Mouse (Mus musculus): ENCODE results near the gene Lbhd2. TPM values are rescaled to one million over a fixed set of nuclear protein-coding genes. Genes with fewer than 3 reads are reported as not detected.

Gene Lbhd2
- total RNA-seq (2021): under 1 TPM in 1 of 2 experiments, not detected in 1; 0.59 TPM
- long read RNA-seq, experiment 1: 0 reads
- long read RNA-seq, experiment 2: 0 reads

DNA sequence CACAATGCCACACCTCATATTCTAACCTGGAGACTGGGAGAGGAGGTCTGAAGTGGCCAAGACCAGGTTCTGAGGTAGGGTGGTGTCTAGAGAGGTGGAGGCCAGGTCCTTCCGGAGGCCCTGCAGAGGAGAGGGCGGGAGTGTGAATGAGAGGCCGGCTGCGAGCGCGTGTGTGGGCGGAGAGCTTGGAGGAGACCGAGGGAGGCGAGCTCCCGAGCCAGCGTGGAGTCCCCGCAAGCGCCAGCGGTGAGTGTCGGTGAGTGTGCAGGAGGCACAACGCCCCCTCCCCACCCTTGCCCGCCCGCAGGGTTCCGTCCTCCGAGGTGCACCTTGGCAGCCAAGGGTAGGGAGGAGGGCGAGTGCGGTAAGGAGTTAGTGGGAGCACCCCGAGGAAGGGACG is at the start of gene Lbhd2:
Lbhd2 (plus strand) TSS at position 188 of the 400 bp plus-strand sequence.
- DNase-seq: no peak

DNA sequence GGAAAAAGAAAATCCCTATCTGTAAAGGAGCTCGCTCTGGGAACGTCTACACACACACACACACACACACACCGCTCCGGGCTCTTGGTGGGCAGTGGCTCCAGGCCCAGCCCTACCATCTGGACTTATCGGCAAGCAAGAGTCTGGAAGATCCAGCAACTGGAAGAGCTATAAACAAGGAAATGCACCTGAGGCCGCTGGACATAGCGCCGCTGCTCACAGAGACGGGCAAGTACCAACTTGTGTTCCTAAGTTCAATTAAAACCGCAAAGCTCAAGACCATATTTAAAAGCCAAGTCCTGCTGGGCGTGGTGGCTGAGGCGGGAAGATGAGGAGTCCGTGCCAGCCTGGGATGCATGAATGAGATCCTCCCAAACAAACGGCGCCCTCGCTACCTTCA is 45.9 kb upstream of the Lbhd2 start:
- DNase-seq: no peak

GRCm38 (mm10) chr12:111361319-111362098 is 45.1 kb upstream of the Lbhd2 start:
- no peak for DNase-seq

DNA sequence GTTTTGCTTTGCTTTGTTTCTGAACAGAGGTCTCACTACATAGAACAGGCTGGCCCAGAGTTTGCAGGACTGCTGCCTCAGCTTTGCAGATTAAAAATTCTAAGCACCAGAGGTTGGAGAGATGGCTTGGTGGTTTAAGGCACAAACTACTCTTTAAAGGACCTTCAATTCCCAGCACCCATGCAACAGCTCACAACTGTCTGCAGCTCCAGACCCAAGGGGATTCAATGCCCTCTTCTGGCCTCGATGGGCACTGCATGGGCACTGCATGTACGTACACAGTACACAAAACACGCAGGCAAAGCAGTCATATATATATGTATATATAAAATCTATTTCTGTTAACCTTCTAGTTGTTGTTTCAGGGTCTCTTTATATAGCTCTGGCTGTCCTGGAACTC is 42.4 kb upstream of the Lbhd2 start:
- DNase-seq: no peak

DNA sequence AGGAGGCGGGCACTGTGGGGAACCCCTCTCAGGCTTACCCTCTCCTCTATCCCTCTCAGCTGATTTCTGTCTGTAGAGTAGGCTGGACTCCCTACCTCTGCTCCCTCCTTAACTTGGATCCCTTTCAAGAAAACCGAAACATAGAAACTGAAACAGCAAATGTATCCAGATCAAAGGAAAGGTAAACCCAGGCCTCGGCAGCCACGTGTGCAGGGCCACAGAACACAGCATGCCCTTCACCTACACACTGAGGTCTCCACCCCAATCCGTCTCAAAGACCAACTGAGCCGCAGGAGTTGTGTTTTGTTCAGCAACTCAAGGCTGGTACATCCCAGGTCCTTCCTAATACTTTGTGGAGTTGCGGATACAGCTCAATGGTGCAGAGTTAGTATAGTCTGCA is 39.5 kb upstream of the Lbhd2 start:
- no peak for DNase-seq

- DNase-seq: no peak
Observed at GRCm38 (mm10) chr12:111370249-111370648, 36.4 kb upstream of the Lbhd2 start.

GRCm38 (mm10) chr12:111371905-111372304 is 34.7 kb upstream of the Lbhd2 start:
- DNase-seq: no peak

GRCm38 (mm10) chr12:111373411-111373810 is 33.2 kb upstream of the Lbhd2 start:
- no peak for DNase-seq

GRCm38 (mm10) chr12:111374727-111375126 is 31.9 kb upstream of the Lbhd2 start:
- DNase-seq: no peak

GRCm38 (mm10) chr12:111375559-111375958 is 31.1 kb upstream of the Lbhd2 start:
- peak; percentile 52 to 57 for DNase-seq

DNA sequence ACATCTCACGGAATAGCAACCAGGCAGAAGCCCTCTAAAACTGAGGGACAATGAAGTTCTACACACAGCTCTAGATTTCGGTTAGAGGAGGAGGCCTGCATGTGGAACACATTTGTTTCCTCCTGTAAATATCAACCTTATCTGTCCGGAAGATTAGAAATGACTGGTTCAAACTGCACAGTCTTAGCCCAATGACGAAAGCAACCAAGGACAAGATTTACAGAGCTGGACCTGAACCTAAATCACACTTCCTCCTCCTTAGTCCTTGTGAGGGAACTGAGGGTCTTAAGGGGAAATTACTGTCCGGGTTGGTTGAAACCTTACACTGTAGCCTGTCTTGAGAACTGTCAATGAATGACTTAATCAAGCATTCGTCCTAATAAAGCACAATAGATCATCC is 30.6 kb upstream of the Lbhd2 start:
- DNase-seq: no peak

DNA sequence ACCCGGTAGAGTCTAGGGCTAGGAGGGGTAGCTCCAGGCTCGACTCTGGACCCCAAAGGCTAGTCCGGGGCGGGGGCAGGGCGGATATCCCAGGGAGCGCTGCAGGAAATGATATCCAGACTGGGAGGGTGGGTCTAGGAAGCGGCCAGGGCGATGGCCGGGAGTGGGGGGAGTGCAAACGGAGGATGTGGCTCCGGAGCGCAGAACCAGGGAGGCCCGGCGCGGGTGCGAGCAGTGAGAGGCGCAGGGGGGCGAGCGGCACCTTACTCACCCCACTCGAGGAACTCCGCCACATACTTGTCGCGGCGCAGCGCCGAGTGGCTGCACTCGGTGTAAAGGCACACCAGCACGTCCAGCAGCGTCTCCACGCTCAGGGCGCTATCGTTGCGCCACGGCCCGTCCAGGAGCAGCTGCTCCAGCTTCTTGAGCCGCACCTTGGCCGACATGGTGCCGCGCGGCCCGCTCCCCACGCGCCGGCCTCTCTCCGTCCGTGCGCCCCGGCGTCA is 29.7 kb upstream of the Lbhd2 start:
- peak; percentile 76 to 82 for DNase-seq

- peak; percentile 96 to 97 for DNase-seq
Observed at GRCm38 (mm10) chr12:111377376-111377973, 29.1 kb upstream of the Lbhd2 start, which contains the start of gene Cdc42bpb. Gene Cdc42bpb (minus strand): TSS chr12:111377718.

DNA sequence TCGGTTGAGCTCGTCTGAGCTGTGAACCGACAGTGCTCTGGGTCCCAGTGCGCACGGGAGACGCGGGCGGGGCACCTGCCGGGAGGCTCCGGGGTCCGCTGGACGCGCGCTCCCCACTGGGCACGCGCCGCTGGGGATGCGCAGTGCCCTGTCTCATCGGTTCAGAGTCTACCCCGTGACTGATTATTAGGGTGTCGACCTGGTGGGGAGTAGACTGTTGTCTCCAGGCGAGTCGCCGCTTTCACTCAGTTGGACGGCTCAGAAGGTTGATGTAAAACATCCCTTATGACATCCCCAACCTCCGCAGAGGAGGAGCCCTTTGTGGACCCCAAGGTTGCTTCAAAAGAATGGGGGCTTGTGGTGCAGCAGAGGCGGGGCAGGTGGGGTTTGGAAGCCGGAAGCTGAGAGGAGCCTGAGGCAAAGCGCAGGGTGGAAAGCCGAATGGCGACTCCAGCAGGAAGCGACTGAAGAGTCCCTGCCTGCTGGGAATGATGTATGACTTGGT is 28.6 kb upstream of the Lbhd2 start:
- peak; percentile 60 to 67 for DNase-seq

DNA sequence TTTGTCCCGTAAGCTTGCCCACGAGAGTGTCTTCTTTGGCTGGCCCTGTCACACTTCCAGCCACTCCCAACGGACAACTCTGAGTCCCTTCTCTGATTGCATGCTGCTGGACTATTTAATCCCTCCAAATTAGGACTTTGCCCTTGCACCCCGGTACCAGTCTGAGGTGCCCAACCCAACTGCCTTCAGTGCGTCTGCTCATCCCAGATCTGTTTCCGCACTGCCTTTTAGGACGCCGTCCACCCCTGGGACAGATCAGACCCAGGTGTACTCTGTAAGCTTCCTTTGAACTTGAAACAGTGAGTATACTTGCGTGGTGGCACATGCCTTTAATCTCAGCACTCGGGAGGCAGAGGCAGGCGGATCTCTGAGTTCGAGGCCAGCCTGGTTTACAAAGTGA is 27.8 kb upstream of the Lbhd2 start:
- no peak for DNase-seq

GRCm38 (mm10) chr12:111385883-111386641 is 20.5 kb upstream of the Lbhd2 start:
- no peak for DNase-seq

DNA sequence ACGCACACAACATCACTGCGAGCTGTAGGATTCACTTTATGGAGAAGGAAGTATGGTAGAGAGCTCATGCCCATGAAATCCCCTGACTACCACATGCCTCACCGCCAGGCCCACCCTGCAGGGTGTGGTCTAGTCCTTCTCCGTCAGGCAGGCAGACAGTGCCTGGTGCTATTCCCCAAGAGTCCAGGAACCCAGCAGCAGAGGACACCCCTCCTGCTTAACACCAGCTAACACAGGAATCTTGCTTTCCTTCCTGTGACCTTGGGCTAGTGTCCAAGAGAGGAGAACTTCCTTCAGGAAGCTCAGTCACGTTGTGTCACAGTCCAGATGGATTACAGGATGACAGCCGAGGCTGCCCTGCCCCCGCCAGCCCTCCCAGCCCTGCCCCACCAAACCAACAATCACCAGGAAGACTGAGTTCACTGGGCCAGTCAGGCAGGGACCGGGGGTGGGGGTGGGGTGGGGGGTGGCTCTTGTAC is 19.9 kb upstream of the Lbhd2 start:
- DNase-seq: peak; percentile 46 to 76

- DNase-seq: no peak
Observed at GRCm38 (mm10) chr12:111387146-111387545, 19.5 kb upstream of the Lbhd2 start.

- peak; percentile 60 to 70 for DNase-seq
Observed at GRCm38 (mm10) chr12:111394008-111394407, 12.6 kb upstream of the Lbhd2 start.

- DNase-seq: peak; percentile 51 to 59
Observed at GRCm38 (mm10) chr12:111396997-111397396, 9.6 kb upstream of the Lbhd2 start.

- peak; percentile 76 to 83 for DNase-seq
Observed at GRCm38 (mm10) chr12:111401454-111402184, 5.0 kb upstream of the Lbhd2 start.

Measured in adrenal gland, postnatal 36 days (tissue).